Mouse (Mus musculus) embryonic facial prominence, embryonic 14.5 days (tissue): ENCODE measurements around the gene Ppfibp2. TPM values are rescaled to one million over a fixed set of nuclear protein-coding genes. Genes with fewer than 3 reads are reported as not detected.

Experiments used
- ATAC-seq: fragments of 200-750 bp; cut with Nextera tagmentation; 2 replicates; pipeline ENCODE4 v1.8.0; 2017; ENCODE audit warnings: low read depth, moderate number of reproducible peaks, moderate TSS enrichment
- DNase-seq: peaks from one replicate; pipeline ENCODE4 v3.0.0-alpha.2; 2015; ENCODE audit warnings: low spot score
- H3K27ac ChIP-seq: fragments of 300-500 bp; sonication (generic); replicated peaks from 2 replicates; pipeline ENCODE4 v1.5.1; 2014; ENCODE audit warnings: low read depth, mild to moderate bottlenecking, low read length, moderate library complexity
- H3K27me3 ChIP-seq: fragments of 300-500 bp; sonication (generic); replicated peaks from 2 replicates; pipeline ENCODE4 v1.6.1; 2014; ENCODE audit warnings: low read length; ENCODE audit not compliant: control insufficient read depth, insufficient read depth
- H3K36me3 ChIP-seq: fragments of 300-500 bp; sonication (generic); 2 replicates; pipeline ENCODE4 v1.6.1; 2014; ENCODE audit warnings: low read length, mixed read lengths; ENCODE audit not compliant: control insufficient read depth, insufficient read depth
- H3K4me1 ChIP-seq: fragments of 300-500 bp; sonication (generic); 2 replicates; pipeline ENCODE4 v1.6.1; 2014; ENCODE audit warnings: antibody characterized with exemption, low read length; ENCODE audit not compliant: control insufficient read depth, insufficient read depth
- H3K4me2 ChIP-seq: fragments of 300-500 bp; sonication (generic); 2 replicates; pipeline ENCODE4 v1.6.1; 2014; ENCODE audit warnings: low read depth, mild to moderate bottlenecking, low read length, moderate library complexity, mixed read lengths
- H3K4me3 ChIP-seq: fragments of 300-500 bp; sonication (generic); 2 replicates; pipeline ENCODE4 v1.5.1; 2014; ENCODE audit warnings: low read depth, mild to moderate bottlenecking, low read length
- H3K9ac ChIP-seq: fragments of 300-500 bp; sonication (generic); 2 replicates; pipeline ENCODE4 v1.6.1; 2014; ENCODE audit warnings: low read depth, mild to moderate bottlenecking, low read length, moderate library complexity, mixed read lengths
- H3K9me3 ChIP-seq: fragments of 300-500 bp; sonication (generic); 2 replicates; pipeline ENCODE4 v1.6.1; 2016; ENCODE audit warnings: low read length; ENCODE audit not compliant: control insufficient read depth
- WGBS: fragments of 180-500 bp; shearing (Covaris S2); extraction: QIAGEN DNeasy Blood & Tissue Kit; methylation state at CpG from one replicate; pipeline ENCODE4 v1.1.7; 2014; 5-methylcytosine and 5-hydroxymethylcytosine counted together
- polyA plus RNA-seq: library from polyadenylated mRNA; unstranded; fragments of >200 nt; fragmentation: Nextera tagmentation; extraction: Ambion mirVana; gene quantifications from 2 replicates; pipeline ENCODE4 v1.2.1, GENCODE M21; 2014

The Ppfibp2 gene
- polyA plus RNA-seq, 1 experiment from 2014 or later = 14.3 TPM

DNA sequence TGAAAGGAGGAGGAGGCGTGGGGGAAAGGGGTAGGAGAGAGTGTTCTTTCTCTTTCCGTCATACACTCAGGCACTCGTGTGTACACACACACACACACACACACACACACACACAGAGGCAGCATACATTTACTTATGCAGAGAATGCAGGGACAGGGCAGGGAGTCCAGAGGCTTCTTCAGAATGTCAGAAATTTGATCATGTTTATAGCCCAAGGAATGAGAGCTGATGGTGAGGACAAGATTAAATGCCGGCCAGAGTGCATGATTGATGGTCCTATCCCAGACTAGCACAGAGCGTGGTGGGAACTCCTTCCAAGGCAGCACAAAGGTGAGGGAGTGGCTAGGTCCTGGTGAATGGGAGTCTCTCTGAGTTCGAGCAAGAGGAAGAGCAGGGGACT is 96.5 kb downstream of the Ppfibp2 start:
- no peak for DNase-seq
- Histone ChIP-seq H3K36me3 (no peaks in the 10 kb centered on the region), H3K27me3 (no peaks in the 10 kb centered on the region), H3K4me2 (no peak overlapping the region), H3K27ac (0 out of 2 replicates have a peak overlapping the region, but pooled peaks have one; percentile 6), H3K4me1 (peaks cover 9% of the 10 kb centered on the region; the same call in 1 of the 2 replicates), H3K9ac (no peak overlapping the region), H3K4me3 (no peak overlapping the region), H3K9me3 (no peaks in the 10 kb centered on the region)
- 18% methylated on average over 6 of the region's 6 CpGs for WGBS
- 0 out of 2 replicates have a peak, but pooled peaks have one; percentile 41 for ATAC-seq

DNA sequence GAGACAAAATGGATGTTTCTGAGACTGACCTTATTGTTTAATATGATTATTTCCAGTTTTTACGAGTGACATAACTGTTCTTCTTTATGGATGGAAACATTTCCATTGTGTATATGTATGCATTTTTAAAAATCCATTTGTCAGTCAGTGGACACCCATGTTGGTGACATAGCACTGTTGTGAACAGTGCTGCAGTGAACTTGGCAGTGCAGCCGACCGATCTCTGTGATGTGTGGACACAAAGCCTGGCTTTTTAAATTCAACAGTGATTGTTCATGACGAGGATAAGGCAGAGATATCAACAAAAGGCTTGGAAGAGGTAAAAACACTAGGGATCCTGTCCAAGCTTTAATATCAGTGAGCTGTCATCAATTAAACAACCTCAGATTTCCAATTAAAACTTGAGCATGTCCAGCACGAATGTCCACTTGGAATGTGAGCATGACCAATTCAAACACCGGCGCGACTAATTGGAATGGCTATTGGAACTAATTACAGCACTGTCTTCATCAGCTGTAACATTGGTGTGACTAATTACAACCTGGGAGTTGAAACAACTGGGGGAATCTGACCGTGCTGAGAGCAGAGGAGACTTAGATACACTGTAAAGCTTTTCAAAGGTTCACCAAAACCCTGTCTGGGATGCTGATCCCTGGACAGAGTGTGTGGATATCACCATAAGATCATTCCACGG is 99.4 kb downstream of the Ppfibp2 start:
- H3K4me3 ChIP-seq = no peak overlapping the region
- no peak overlapping the region for H3K9ac ChIP-seq
- DNase-seq (no peak), ATAC-seq (no peak; the same call in 1 of the 2 replicates)
- peaks cover 9% of the 10 kb centered on the region; the same call in 1 of the 2 replicates for H3K4me1 ChIP-seq
- 50% methylated on average over 10 of the region's 10 CpGs for WGBS
- no peaks in the 10 kb centered on the region for H3K27me3 ChIP-seq
- no peak overlapping the region for H3K4me2 ChIP-seq
- no peaks in the 10 kb centered on the region for H3K9me3 ChIP-seq
- 0 out of 2 replicates have a peak, but pooled peaks cover 3% of the 10 kb centered on the region for H3K36me3 ChIP-seq
- H3K27ac ChIP-seq = no peak overlapping the region

DNA sequence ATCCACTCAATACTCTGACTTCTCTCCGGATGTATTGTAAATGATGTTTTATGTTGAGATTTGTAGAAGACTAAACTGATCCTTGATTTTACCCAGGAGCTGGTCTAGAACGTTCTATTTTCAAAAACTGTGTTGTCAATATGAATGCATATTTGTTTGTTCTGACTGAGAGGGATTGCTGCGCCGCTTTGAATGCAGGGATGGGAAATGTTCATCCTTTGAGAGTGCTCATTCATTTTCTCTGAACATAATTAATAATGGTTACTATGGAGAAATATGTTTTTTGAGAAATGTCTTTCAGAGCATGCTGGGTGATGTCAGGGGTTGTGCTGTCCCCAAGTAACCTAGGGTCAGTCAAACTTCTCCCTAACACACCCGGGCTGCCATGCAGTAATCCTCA is 102.1 kb downstream of the Ppfibp2 start:
- Histone ChIP-seq H3K27ac (no peak overlapping the region), H3K4me1 (peaks cover 5% of the 10 kb centered on the region; the same call in 1 of the 2 replicates), H3K9me3 (no peaks in the 10 kb centered on the region), H3K36me3 (0 out of 2 replicates have a peak, but pooled peaks cover 3% of the 10 kb centered on the region), H3K4me2 (no peak overlapping the region), H3K9ac (no peak overlapping the region), H3K27me3 (no peaks in the 10 kb centered on the region), H3K4me3 (no peak overlapping the region)
- ATAC-seq (no peak), DNase-seq (no peak)
- 87% methylated on average over 5 of the region's 5 CpGs for WGBS

DNA sequence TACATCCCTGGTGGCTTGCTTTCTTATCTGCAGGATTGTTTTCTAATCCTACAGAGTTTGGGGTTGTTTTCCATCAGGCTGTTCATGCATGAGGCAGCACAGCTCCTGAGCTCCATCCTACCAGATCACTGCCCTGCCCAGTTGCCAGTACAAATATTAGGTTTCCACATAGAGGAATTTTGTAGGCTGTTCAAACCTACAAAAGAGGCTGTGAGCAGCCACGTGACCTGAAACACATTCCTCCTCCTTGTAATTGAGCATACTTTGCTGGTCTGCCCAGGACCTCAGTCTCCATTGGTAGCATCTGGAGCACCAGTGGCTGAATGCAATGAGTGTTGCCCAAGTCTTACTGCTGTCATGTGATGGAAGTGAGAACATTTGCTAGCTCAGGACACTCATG is 104.9 kb downstream of the Ppfibp2 start:
- H3K27ac ChIP-seq = no peak overlapping the region
- no peak for ATAC-seq
- 42% methylated on average over 1 of the region's 1 CpGs for WGBS

DNA sequence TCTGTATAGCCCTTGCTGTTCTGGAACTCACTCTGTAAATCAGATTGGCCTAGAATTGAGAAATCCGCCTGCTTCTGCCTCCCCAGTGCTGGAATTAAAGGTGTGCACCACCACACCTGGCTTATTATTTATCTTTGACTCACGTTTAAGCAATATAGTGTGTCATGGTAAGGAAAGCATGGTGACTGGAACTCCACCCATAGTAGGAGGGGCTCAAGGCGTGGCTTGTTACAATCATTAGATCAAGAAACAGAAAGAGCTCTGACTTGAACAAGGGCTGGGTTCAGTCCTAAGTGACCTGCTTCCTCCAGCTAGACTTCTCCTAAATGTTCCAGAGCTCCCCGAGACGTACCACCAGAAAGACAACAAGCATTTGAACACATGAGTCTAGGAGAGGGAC is 105.6 kb downstream of the Ppfibp2 start:
- Histone ChIP-seq H3K27ac (no peak overlapping the region), H3K27me3 (no peaks in the 10 kb centered on the region), H3K36me3 (0 out of 2 replicates have a peak, but pooled peaks cover 3% of the 10 kb centered on the region), H3K4me2 (no peak overlapping the region), H3K9ac (no peak overlapping the region), H3K4me3 (no peak overlapping the region), H3K9me3 (no peaks in the 10 kb centered on the region), H3K4me1 (peaks cover 9% of the 10 kb centered on the region)
- WGBS = 88% methylated on average over 5 of the region's 5 CpGs
- no peak for DNase-seq
- no peak for ATAC-seq

More for the DNA sequence above, 104.9 kb downstream of the Ppfibp2 start:
- Histone ChIP-seq H3K27me3 (no peaks in the 10 kb centered on the region), H3K9me3 (no peaks in the 10 kb centered on the region), H3K4me1 (peaks cover 9% of the 10 kb centered on the region), H3K9ac (no peak overlapping the region), H3K4me2 (no peak overlapping the region), H3K36me3 (0 out of 2 replicates have a peak, but pooled peaks cover 3% of the 10 kb centered on the region), H3K4me3 (no peak overlapping the region)
- no peak for DNase-seq

DNA sequence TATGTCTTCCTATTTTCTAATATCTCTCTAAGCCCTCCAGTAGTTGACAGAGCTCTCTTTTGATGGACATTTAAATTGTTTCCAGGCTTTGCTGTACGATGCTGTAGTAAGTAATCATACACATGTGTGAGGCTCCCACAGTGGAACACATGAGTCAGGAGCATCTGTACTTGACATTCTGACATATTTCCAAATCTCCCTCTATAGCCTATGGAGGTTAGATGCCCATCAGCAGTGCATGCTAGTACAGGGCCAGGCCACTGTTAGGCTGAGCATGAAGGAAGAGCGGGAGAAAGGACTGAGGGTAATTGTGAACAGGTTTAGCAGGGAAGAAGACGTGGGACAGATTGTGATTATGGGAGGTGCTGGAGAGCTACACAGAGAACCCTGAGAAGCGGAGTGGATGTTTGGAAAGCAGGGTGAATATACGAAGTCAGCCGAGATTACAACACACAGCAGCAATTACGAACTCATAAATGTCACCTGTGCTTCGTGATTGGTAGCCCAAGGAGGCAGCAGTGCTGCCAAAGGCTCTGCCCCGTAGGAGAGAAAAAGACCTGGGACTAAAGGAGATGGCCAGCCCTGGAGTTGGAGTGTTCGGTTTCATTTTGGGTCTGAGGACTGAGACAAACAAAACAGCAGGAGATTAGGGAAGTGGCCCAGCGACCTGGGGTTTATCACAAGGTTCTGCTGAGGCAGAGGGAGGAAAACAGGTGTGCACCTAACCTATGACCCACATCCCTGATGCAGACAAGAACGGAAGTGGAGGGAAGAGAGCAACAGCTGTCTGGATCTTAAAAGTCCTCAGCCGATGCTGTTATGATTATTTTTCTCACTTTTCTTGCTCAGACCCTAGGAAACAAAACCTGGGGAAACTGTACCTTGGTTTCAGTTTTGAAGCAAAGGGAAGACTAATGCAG is 107.7 kb downstream of the Ppfibp2 start:
- DNase-seq (peak; percentile 63), ATAC-seq (peak; percentile 37; the same call in 1 of the 2 replicates)
- no peak overlapping the region for H3K4me2 ChIP-seq
- WGBS = 34% methylated on average over 13 of the region's 13 CpGs
- H3K9me3 ChIP-seq = no peaks in the 10 kb centered on the region
- peak overlapping the region; percentile 39 for H3K27ac ChIP-seq
- H3K9ac ChIP-seq = no peak overlapping the region
- no peak overlapping the region for H3K4me3 ChIP-seq
- 0 out of 2 replicates have a peak, but pooled peaks cover 3% of the 10 kb centered on the region for H3K36me3 ChIP-seq
- H3K27me3 ChIP-seq = no peaks in the 10 kb centered on the region
- H3K4me1 ChIP-seq = peaks cover 11% of the 10 kb centered on the region

DNA sequence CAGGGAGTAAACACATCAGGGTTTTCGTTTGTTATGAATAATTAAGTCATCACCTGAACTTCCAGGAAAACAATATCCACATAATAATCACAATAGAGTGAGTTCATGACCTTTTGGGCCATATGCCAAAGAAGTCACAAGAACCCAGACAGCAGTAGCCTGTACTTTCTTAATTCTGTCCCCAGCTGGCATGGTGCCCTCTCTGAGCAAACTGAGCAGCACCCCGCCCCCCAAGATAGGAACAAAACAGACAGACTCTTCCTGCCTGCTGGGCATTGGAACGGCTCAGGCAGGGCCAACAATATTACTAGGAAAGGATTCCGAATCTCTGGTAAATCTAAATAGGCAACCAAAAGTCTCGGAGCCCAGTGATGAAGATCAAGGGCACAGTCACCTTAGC is 110.9 kb downstream of the Ppfibp2 start:
- no peaks in the 10 kb centered on the region for H3K36me3 ChIP-seq
- ATAC-seq (no peak), DNase-seq (no peak)
- no peak overlapping the region for H3K4me2 ChIP-seq
- no peak overlapping the region for H3K27ac ChIP-seq
- no peaks in the 10 kb centered on the region for H3K9me3 ChIP-seq
- peaks cover 17% of the 10 kb centered on the region for H3K4me1 ChIP-seq
- no peaks in the 10 kb centered on the region for H3K27me3 ChIP-seq
- H3K9ac ChIP-seq = no peak overlapping the region
- 70% methylated on average over 5 of the region's 5 CpGs for WGBS
- H3K4me3 ChIP-seq = no peak overlapping the region

DNA sequence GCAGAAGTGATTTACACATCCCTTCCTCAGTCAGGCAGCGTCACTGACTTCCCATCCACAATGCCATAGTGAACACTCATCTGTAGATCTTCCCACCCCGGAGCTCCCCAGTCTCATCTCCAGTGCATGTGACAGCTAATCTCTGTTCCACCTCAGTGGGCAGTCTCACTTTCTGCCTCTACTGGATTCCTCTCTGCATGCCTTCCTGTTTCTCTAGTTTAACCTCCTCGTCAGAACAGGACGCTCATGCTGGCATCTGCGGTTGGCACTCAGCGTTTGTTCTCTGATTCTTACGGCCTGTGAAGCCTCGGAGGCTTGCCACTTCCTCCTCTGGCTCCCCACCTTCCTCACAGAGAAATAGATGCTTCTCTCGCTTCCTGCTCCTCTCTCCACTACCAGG is 112.6 kb downstream of the Ppfibp2 start:
- 65% methylated on average over 9 of the region's 9 CpGs for WGBS
- no peaks in the 10 kb centered on the region for H3K36me3 ChIP-seq
- H3K9me3 ChIP-seq = no peaks in the 10 kb centered on the region
- H3K9ac ChIP-seq = no peak overlapping the region
- ATAC-seq (no peak), DNase-seq (no peak)
- no peak overlapping the region for H3K4me2 ChIP-seq
- H3K4me1 ChIP-seq = peaks cover 12% of the 10 kb centered on the region
- H3K27ac ChIP-seq = peak overlapping the region; percentile 33; the same call in 1 of the 2 replicates
- no peak overlapping the region for H3K4me3 ChIP-seq
- H3K27me3 ChIP-seq = no peaks in the 10 kb centered on the region
